Mouse (Mus musculus): ENCODE data around the gene Lgals2. TPM values are rescaled to one million over a fixed set of nuclear protein-coding genes. Genes with fewer than 3 reads are reported as not detected.
A peak's percentile ranks its signal among the peaks of the same experiment; 100 is the strongest.
"Not testable (repeated sequence)": the region's sequence is repeated elsewhere in the genome, so short reads cannot be mapped to it uniquely, and the experiment has no call there.

Lgals2 gene
- total and polyA plus RNA-seq, 2 experiments from 2014 or later, result not detected

- 79% methylated on average over 14 of the region's 15 CpGs for WGBS
- no peak for DNase-seq (ENCODE audit: low spot score)
- H3K9ac ChIP-seq (replicated peaks; ENCODE audit: low read length, poor library complexity, severe bottlenecking), result no peak overlapping the region
Observed at GRCm38 (mm10) chr15:78850059-78850824, 5.1 kb downstream of the Lgals2 start.

GRCm38 (mm10) chr15:78849485-78849884, 5.8 kb downstream of the Lgals2 start:
- H3K36me3 ChIP-seq (ENCODE audit: insufficient read depth, low read length), result no peaks in the 10 kb centered on the region
- no peaks in the 10 kb centered on the region for H3K27me3 ChIP-seq (ENCODE audit: insufficient read depth, low read length)
- H3K9me3 ChIP-seq (ENCODE audit: low read length), result no peaks in the 10 kb centered on the region
- no peak overlapping the region for H3K4me2 ChIP-seq (ENCODE audit: low read depth, low read length, poor library complexity, severe bottlenecking)
- no peak overlapping the region for H3K27ac ChIP-seq (ENCODE audit: low read depth, low read length)
- no peaks in the 10 kb centered on the region for H3K4me1 ChIP-seq (ENCODE audit: insufficient read depth, low read length)
- DNase-seq (ENCODE audit: low spot score) (no peak), ATAC-seq (ENCODE audit: low FRiP score) (no peak)
- no peak overlapping the region for H3K4me3 ChIP-seq (ENCODE audit: low read depth, low read length)
- TF ChIP-seq CTCF (IDR thresholded peaks at IDR 0.05), result no peak
- 87% methylated on average over 12 of the region's 12 CpGs for WGBS
- H3K9ac ChIP-seq (replicated peaks; ENCODE audit: low read length, poor library complexity, severe bottlenecking), result no peak overlapping the region

More at GRCm38 (mm10) chr15:78850059-78850824, 5.1 kb downstream of the Lgals2 start:
- TF ChIP-seq CTCF (IDR thresholded peaks at IDR 0.05), result no peak
- Histone ChIP-seq H3K36me3 (ENCODE audit: insufficient read depth, low read length) (no peaks in the 10 kb centered on the region), H3K4me1 (ENCODE audit: insufficient read depth, low read length) (no peaks in the 10 kb centered on the region), H3K27ac (ENCODE audit: low read depth, low read length) (no peak overlapping the region), H3K4me3 (ENCODE audit: low read depth, low read length) (no peak overlapping the region), H3K27me3 (ENCODE audit: insufficient read depth, low read length) (no peaks in the 10 kb centered on the region), H3K4me2 (ENCODE audit: low read depth, low read length, poor library complexity, severe bottlenecking) (no peak overlapping the region), H3K9me3 (ENCODE audit: low read length) (no peaks in the 10 kb centered on the region)
- no peak for ATAC-seq (ENCODE audit: low FRiP score)

GRCm38 (mm10) chr15:78848467-78848866, 6.9 kb downstream of the Lgals2 start:
- Histone ChIP-seq H3K4me3 (ENCODE audit: low read depth, low read length) (no peak overlapping the region), H3K27ac (ENCODE audit: low read depth, low read length) (no peak overlapping the region), H3K9ac (replicated peaks; ENCODE audit: low read length, poor library complexity, severe bottlenecking) (no peak overlapping the region), H3K4me1 (ENCODE audit: insufficient read depth, low read length) (no peaks in the 10 kb centered on the region), H3K4me2 (ENCODE audit: low read depth, low read length, poor library complexity, severe bottlenecking) (no peak overlapping the region), H3K27me3 (ENCODE audit: insufficient read depth, low read length) (peaks cover 8% of the 10 kb centered on the region; the same call in 1 of the 2 replicates), H3K9me3 (ENCODE audit: low read length) (no peaks in the 10 kb centered on the region), H3K36me3 (ENCODE audit: insufficient read depth, low read length) (no peaks in the 10 kb centered on the region)
- ATAC-seq (ENCODE audit: low FRiP score) (no peak), DNase-seq (ENCODE audit: low spot score) (peak; percentile 67)
- 27% methylated on average over 5 of the region's 5 CpGs for WGBS
- peak; percentile 85 for TF ChIP-seq CTCF (IDR thresholded peaks at IDR 0.05)

GRCm38 (mm10) chr15:78846805-78847204, 8.5 kb downstream of the Lgals2 start:
- not testable (repeated sequence) for ATAC-seq (ENCODE audit: low FRiP score); H3K9ac ChIP-seq (replicated peaks; ENCODE audit: low read length, poor library complexity, severe bottlenecking); H3K36me3 ChIP-seq (ENCODE audit: insufficient read depth, low read length); H3K27ac ChIP-seq (ENCODE audit: low read depth, low read length); DNase-seq (ENCODE audit: low spot score); H3K9me3 ChIP-seq (ENCODE audit: low read length); H3K4me2 ChIP-seq (ENCODE audit: low read depth, low read length, poor library complexity, severe bottlenecking); H3K4me1 ChIP-seq (ENCODE audit: insufficient read depth, low read length); H3K4me3 ChIP-seq (ENCODE audit: low read depth, low read length)
- 83% methylated on average over 6 of the region's 7 CpGs for WGBS
- H3K27me3 ChIP-seq (ENCODE audit: insufficient read depth, low read length), result peaks cover 20% of the 10 kb centered on the region

- no peak for TF ChIP-seq CTCF (IDR thresholded peaks at IDR 0.05)
- no peak overlapping the region for H3K27ac ChIP-seq (ENCODE audit: low read depth, low read length)
- no peak for ATAC-seq (ENCODE audit: low FRiP score)
- H3K4me1 ChIP-seq (ENCODE audit: insufficient read depth, low read length), result 0 out of 2 replicates have a peak, but pooled peaks cover 3% of the 10 kb centered on the region
- WGBS, result 72% methylated on average over 8 of the region's 8 CpGs
- no peak overlapping the region for H3K4me3 ChIP-seq (ENCODE audit: low read depth, low read length)
- no peaks in the 10 kb centered on the region for H3K36me3 ChIP-seq (ENCODE audit: insufficient read depth, low read length)
- DNase-seq (ENCODE audit: low spot score), result no peak
- H3K4me2 ChIP-seq (ENCODE audit: low read depth, low read length, poor library complexity, severe bottlenecking), result no peak overlapping the region
- no peaks in the 10 kb centered on the region for H3K9me3 ChIP-seq (ENCODE audit: low read length)
- H3K27me3 ChIP-seq (ENCODE audit: insufficient read depth, low read length), result peaks cover 22% of the 10 kb centered on the region
- H3K9ac ChIP-seq (replicated peaks; ENCODE audit: low read length, poor library complexity, severe bottlenecking), result no peak overlapping the region
Observed at GRCm38 (mm10) chr15:78846352-78846751, 9.0 kb downstream of the Lgals2 start.

- Histone ChIP-seq H3K27ac (ENCODE audit: low read depth, low read length) (no peak overlapping the region), H3K4me2 (ENCODE audit: low read depth, low read length, poor library complexity, severe bottlenecking) (0 out of 2 replicates have a peak overlapping the region, but pooled peaks have one; percentile 61), H3K9ac (replicated peaks; ENCODE audit: low read length, poor library complexity, severe bottlenecking) (no peak overlapping the region), H3K4me1 (ENCODE audit: insufficient read depth, low read length) (0 out of 2 replicates have a peak, but pooled peaks cover 3% of the 10 kb centered on the region), H3K36me3 (ENCODE audit: insufficient read depth, low read length) (no peaks in the 10 kb centered on the region), H3K27me3 (ENCODE audit: insufficient read depth, low read length) (peaks cover 26% of the 10 kb centered on the region), H3K4me3 (ENCODE audit: low read depth, low read length) (no peak overlapping the region), H3K9me3 (ENCODE audit: low read length) (no peaks in the 10 kb centered on the region)
- DNase-seq (ENCODE audit: low spot score) (no peak), ATAC-seq (ENCODE audit: low FRiP score) (no peak)
- TF ChIP-seq CTCF (IDR thresholded peaks at IDR 0.05), result no peak
- 83% methylated on average over 8 of the region's 8 CpGs for WGBS
Observed at GRCm38 (mm10) chr15:78845867-78846266, 9.5 kb downstream of the Lgals2 start.

All from midbrain, postnatal 0 days (tissue).